Mouse (Mus musculus) brain, embryonic 14.5 days (tissue): ENCODE results near the gene Actr3. TPM values are rescaled to one million over a fixed set of nuclear protein-coding genes. Genes with fewer than 3 reads are reported as not detected.

Experiments
- DNase-seq: peaks from one replicate; pipeline ENCODE4 v3.0.0-alpha.2; 2011; ENCODE audit warnings: low read depth
- CTCF ChIP-seq: fragments of 200-500 bp; IDR thresholded peaks from 2 replicates; pipeline ENCODE4 v1.5.1; 2012; ENCODE audit warnings: inconsistent platforms, mild to moderate bottlenecking, moderate library complexity, borderline replicate concordance; ENCODE audit not compliant: insufficient read depth, insufficient read length; ENCODE audit errors: extremely low read depth
- POLR2A ChIP-seq: fragments of 200-500 bp; IDR thresholded peaks from 2 replicates; pipeline ENCODE4 v1.6.1; 2012; ENCODE audit warnings: mild to moderate bottlenecking, inconsistent platforms, borderline replicate concordance; ENCODE audit not compliant: poor library complexity, insufficient read depth, insufficient read length, severe bottlenecking; ENCODE audit errors: extremely low read depth
- polyA plus RNA-seq: library from polyadenylated mRNA; depleted of rRNA; stranded (reverse); fragments of >200 nt; gene quantifications from 2 replicates; pipeline ENCODE4 v1.2.3, GENCODE M21; 2012

The Actr3 gene
- polyA plus RNA-seq, 1 experiment, result 133 TPM

- TF ChIP-seq POLR2A (no peak), CTCF (no peak)
Measured at GRCm38 (mm10) chr1:125458531-125458930, 23.0 kb upstream of the Actr3 start.

GRCm38 (mm10) chr1:125455128-125455527, 19.6 kb upstream of the Actr3 start:
- peak; percentile 58 for DNase-seq
- TF ChIP-seq CTCF (no peak), POLR2A (no peak)

More at GRCm38 (mm10) chr1:125458531-125458930, 23.0 kb upstream of the Actr3 start:
- DNase-seq, result no peak

- TF ChIP-seq POLR2A (no peak), CTCF (no peak)
- DNase-seq, result no peak
Measured at GRCm38 (mm10) chr1:125450282-125451000, 14.9 kb upstream of the Actr3 start.

GRCm38 (mm10) chr1:125447926-125448325, 12.4 kb upstream of the Actr3 start:
- TF ChIP-seq POLR2A (no peak), CTCF (no peak)
- no peak for DNase-seq

GRCm38 (mm10) chr1:125441679-125442078, 6.2 kb upstream of the Actr3 start:
- DNase-seq, result no peak

GRCm38 (mm10) chr1:125441251-125441650, 5.7 kb upstream of the Actr3 start:
- no peak for DNase-seq
- TF ChIP-seq CTCF, result no peak
- no peak for TF ChIP-seq POLR2A

More at GRCm38 (mm10) chr1:125441679-125442078, 6.2 kb upstream of the Actr3 start:
- TF ChIP-seq POLR2A (no peak), CTCF (no peak)

- TF ChIP-seq CTCF (no peak), POLR2A (no peak)
- DNase-seq, result no peak
Measured at GRCm38 (mm10) chr1:125439556-125439955, 4.0 kb upstream of the Actr3 start.

- no peak for DNase-seq
- no peak for TF ChIP-seq POLR2A
- no peak for TF ChIP-seq CTCF
Measured at GRCm38 (mm10) chr1:125438826-125439225, 3.3 kb upstream of the Actr3 start.

GRCm38 (mm10) chr1:125437927-125438326, 2.4 kb upstream of the Actr3 start:
- TF ChIP-seq CTCF, result no peak
- TF ChIP-seq POLR2A, result no peak

GRCm38 (mm10) chr1:125437161-125437560, 1.6 kb upstream of the Actr3 start:
- TF ChIP-seq POLR2A, result no peak
- TF ChIP-seq CTCF, result no peak
- no peak for DNase-seq

More at GRCm38 (mm10) chr1:125437927-125438326, 2.4 kb upstream of the Actr3 start:
- no peak for DNase-seq

- TF ChIP-seq CTCF (no peak), POLR2A (no peak)
- DNase-seq, result no peak
Measured at GRCm38 (mm10) chr1:125435018-125435368, 534 bp downstream of the Actr3 start.

GRCm38 (mm10) chr1:125434485-125435001, 984 bp downstream of the Actr3 start:
- DNase-seq, result peak; percentile 70
- no peak for TF ChIP-seq CTCF
